ENCODE assay signal across 10 mouse cellular contexts in genomic region chr10:76045343-76045742, GRCm38 (mm10).
"Had no signal": no experiment of that assay in that cellular context is flagged by ENCODE, and none has a peak within 500 bp of the region (broad histone marks: within the 10 kb centered on the region; RNA-seq: fewer than 3 reads in every experiment).

No protein-coding gene starts in this region.

- H3K27me3 ChIP-seq: intestine, embryonic 15.5 days; kidney, embryonic 15.5 days; midbrain, embryonic 12.5 days had no signal

- H3K9ac ChIP-seq: intestine, embryonic 15.5 days; kidney, embryonic 15.5 days; midbrain, embryonic 12.5 days had no signal

- ATAC-seq: intestine, embryonic 15.5 days; midbrain, embryonic 16.5 days had no signal

- H3K9me3 ChIP-seq: intestine, embryonic 15.5 days; kidney, embryonic 15.5 days; limb, embryonic 10.5 days; midbrain, embryonic 12.5 days had no signal

- H3K4me3 ChIP-seq: intestine, embryonic 15.5 days; kidney, embryonic 15.5 days; layer of hippocampus, adult 2 months; limb, embryonic 10.5 days; midbrain, embryonic 12.5 days had no signal

- H3K4me2 ChIP-seq: intestine, embryonic 15.5 days; kidney, embryonic 15.5 days; midbrain, embryonic 12.5 days had no signal

- DNase-seq: kidney, postnatal 14 days; lung, adult 18-20 months; right cerebral cortex, postnatal 14 days; thymus, postnatal 36 days had no signal

- H3K4me1 ChIP-seq: intestine, embryonic 15.5 days; midbrain, embryonic 12.5 days had no signal

- H3K27ac ChIP-seq: intestine, embryonic 15.5 days; kidney, embryonic 15.5 days; layer of hippocampus, adult 2 months; limb, embryonic 10.5 days; midbrain, embryonic 12.5 days had no signal
